Mouse (Mus musculus) liver, adult 2 months (tissue): ENCODE results near the gene Cryzl1. TPM values are rescaled to one million over a fixed set of nuclear protein-coding genes. Genes with fewer than 3 reads are reported as not detected.

Experiments
- DNase-seq: peaks from one replicate; pipeline ENCODE4 v3.0.0-alpha.2; 2011; ENCODE audit warnings: low read depth, low spot score; ENCODE audit errors: extremely low read depth
- H3K27ac ChIP-seq: fragments of 200-500 bp; replicated peaks from 2 replicates; pipeline ENCODE4 v1.5.1; 2012; ENCODE audit warnings: low read depth, mild to moderate bottlenecking, control low read depth, inconsistent platforms, low read length; ENCODE audit not compliant: insufficient read depth
- H3K27me3 ChIP-seq: fragments of 200-500 bp; 2 replicates; pipeline ENCODE4 v1.6.1; 2012; ENCODE audit warnings: mild to moderate bottlenecking, moderate library complexity, low read length, inconsistent platforms; ENCODE audit not compliant: control insufficient read depth, insufficient read depth
- H3K36me3 ChIP-seq: fragments of 200-500 bp; 2 replicates; pipeline ENCODE4 v1.6.1; 2012; ENCODE audit warnings: low read length, inconsistent platforms; ENCODE audit not compliant: control insufficient read depth, insufficient read depth
- H3K4me1 ChIP-seq: fragments of 200-500 bp; 2 replicates; pipeline ENCODE4 v1.6.1; 2011; ENCODE audit warnings: low read length; ENCODE audit not compliant: control insufficient read depth, insufficient read depth
- H3K4me3 ChIP-seq: fragments of 200-500 bp; 2 replicates; pipeline ENCODE4 v1.5.1; 2011; ENCODE audit warnings: low read depth, mild to moderate bottlenecking, control low read depth, low read length, moderate library complexity; ENCODE audit not compliant: insufficient read depth
- H3K79me2 ChIP-seq: fragments of 200-500 bp; 2 replicates; pipeline ENCODE4 v1.6.1; 2012; ENCODE audit warnings: inconsistent platforms, mild to moderate bottlenecking, low read length, moderate library complexity; ENCODE audit not compliant: control insufficient read depth, insufficient read depth
- H3K9ac ChIP-seq: fragments of 200-500 bp; 2 replicates; pipeline ENCODE4 v1.6.1; 2012; ENCODE audit warnings: low read depth, mild to moderate bottlenecking, control low read depth, inconsistent platforms, low read length
- CTCF ChIP-seq: fragments of 200-500 bp; IDR thresholded peaks from 2 replicates; pipeline ENCODE4 v1.5.1; 2011; ENCODE audit warnings: low read depth, low read length, control low read depth
- POLR2A ChIP-seq: fragments of 200-500 bp; IDR thresholded peaks from 2 replicates; pipeline ENCODE4 v1.6.1; 2011; ENCODE audit warnings: low read length, control low read depth; ENCODE audit not compliant: insufficient read depth; ENCODE audit errors: extremely low read depth
- WGBS: fragments of 180-500 bp; shearing (Covaris S2); methylation state at CpG from one replicate; pipeline ENCODE4 v1.1.7; 2018; 5-methylcytosine and 5-hydroxymethylcytosine counted together
- polyA plus RNA-seq: library from polyadenylated mRNA; depleted of rRNA; stranded (reverse); fragments of >200 nt; gene quantifications from 2 replicates; pipeline ENCODE4 v1.2.3, GENCODE M21; 2012
- total RNA-seq: library from RNA; depleted of rRNA; stranded (reverse); fragments of >200 nt; gene quantifications from 2 replicates; pipeline ENCODE4 v1.2.3, GENCODE M21; 2014

The Cryzl1 gene
- total and polyA plus RNA-seq, 2 experiments, result 9.6 to 23.1 TPM

DNA sequence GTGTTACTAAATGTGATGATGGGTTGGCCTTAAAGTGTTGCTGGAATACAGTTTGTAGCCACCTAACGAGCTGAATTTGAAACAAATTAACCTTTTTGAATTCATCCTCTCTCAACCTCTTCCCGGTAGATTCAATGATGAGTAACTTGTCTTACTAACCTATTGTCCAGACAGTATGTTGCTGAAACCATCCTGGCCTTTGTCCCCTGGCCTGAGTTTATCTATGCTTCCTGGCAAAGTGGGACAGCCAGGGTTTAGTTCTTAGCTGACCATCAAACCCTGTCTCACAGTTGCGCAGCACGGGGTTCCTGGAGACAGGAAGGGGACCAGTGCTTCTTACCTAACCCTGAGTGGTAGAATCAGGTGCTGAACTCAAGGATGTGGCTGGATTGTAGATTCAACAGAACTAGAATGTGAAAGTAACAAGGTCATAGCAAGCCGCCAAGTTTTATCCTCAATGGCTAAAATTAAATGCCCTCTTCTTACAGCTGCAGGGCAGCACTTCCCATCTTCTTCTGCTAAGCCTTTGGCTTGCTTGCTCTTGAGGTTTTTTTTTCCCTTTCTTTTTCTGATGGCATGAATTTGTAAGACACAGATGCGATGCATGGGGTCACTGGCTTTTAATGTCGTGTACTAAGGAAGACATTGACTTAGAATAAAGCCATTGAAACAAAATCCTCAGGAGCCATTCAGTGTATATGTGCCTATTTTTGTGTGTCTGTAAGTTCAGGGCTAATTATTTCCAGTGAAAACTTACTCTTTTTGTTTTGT lies 7.5 kb upstream of the Cryzl1 start:
- no peaks in the 10 kb centered on the region for H3K27me3 ChIP-seq

GRCm38 (mm10) chr16:91734771-91735170 lies 6.0 kb upstream of the Cryzl1 start:
- H3K9ac ChIP-seq, result no peak overlapping the region
- H3K79me2 ChIP-seq, result peaks cover 34% of the 10 kb centered on the region
- H3K4me3 ChIP-seq, result no peak overlapping the region
- H3K27ac ChIP-seq, result no peak overlapping the region
- no peaks in the 10 kb centered on the region for H3K27me3 ChIP-seq
- 43% methylated on average over 5 of the region's 5 CpGs for WGBS
- no peak for DNase-seq
- TF ChIP-seq POLR2A, result no peak
- TF ChIP-seq CTCF, result no peak
- peaks cover 20% of the 10 kb centered on the region for H3K4me1 ChIP-seq
- H3K36me3 ChIP-seq, result no peaks in the 10 kb centered on the region

More for the DNA sequence above, 7.5 kb upstream of the Cryzl1 start:
- TF ChIP-seq CTCF (no peak), POLR2A (no peak)
- Histone ChIP-seq H3K4me1 (peaks cover 22% of the 10 kb centered on the region), H3K9ac (no peak overlapping the region), H3K79me2 (peaks cover 38% of the 10 kb centered on the region), H3K4me3 (no peak overlapping the region), H3K36me3 (no peaks in the 10 kb centered on the region), H3K27ac (no peak overlapping the region)
- WGBS, result 30% methylated on average over 7 of the region's 7 CpGs
- peak; percentile 91 for DNase-seq

DNA sequence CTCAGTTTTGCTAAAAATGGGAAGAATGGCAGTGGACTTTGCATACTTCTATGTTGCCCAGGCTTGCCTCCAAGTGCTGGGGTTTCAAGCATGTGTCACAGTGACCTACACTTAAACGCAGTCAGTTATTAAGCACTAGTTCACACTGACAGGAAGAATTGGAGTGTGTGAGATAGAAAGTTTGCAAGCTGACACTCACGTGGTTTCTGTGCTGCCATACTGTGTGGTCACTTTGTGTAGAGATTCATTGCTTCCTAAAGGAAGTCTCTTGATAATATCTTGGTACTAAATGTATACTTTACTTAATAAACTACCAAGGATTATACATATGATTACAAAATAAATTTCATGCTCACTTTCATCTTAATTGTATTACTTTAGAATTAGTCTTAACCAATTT lies 4.0 kb upstream of the Cryzl1 start:
- H3K4me1 ChIP-seq, result peaks cover 20% of the 10 kb centered on the region
- no peak for DNase-seq
- WGBS, result 52% methylated on average over 2 of the region's 2 CpGs

DNA sequence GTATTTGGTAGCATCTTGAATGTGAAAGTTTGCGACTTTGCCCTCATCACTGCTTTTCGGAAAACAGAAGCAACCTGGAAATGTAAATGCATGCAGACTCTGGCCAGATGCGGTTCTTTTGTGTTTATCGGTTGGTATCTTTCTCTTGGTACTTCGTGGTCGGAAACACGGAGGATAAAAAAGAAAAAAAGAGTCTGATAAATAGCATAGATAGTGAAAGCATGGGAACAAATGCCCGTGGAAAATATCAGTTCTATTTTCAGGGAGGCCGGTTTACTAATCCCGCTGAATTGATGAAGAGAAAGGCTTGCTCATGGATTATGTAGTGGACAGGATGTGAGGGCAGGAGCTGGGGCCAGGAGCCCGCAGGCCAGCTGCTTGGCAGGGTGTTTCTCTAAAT lies 1.7 kb upstream of the Cryzl1 start:
- Histone ChIP-seq H3K9ac (peak overlapping the region; percentile 97), H3K79me2 (peaks cover 37% of the 10 kb centered on the region), H3K4me1 (peaks cover 15% of the 10 kb centered on the region), H3K36me3 (no peaks in the 10 kb centered on the region), H3K27ac (peak overlapping the region; percentile 19; the same call in 1 of the 2 replicates), H3K4me3 (peak overlapping the region; percentile 93), H3K27me3 (no peaks in the 10 kb centered on the region)
- TF ChIP-seq POLR2A (no peak), CTCF (no peak)
- WGBS, result 2% methylated on average over 11 of the region's 11 CpGs
- DNase-seq, result peak; percentile 44

More for the DNA sequence above, 4.0 kb upstream of the Cryzl1 start:
- no peak overlapping the region for H3K4me3 ChIP-seq
- no peaks in the 10 kb centered on the region for H3K36me3 ChIP-seq
- TF ChIP-seq POLR2A (no peak), CTCF (no peak)
- no peak overlapping the region for H3K9ac ChIP-seq
- no peaks in the 10 kb centered on the region for H3K27me3 ChIP-seq
- no peak overlapping the region for H3K27ac ChIP-seq
- peaks cover 35% of the 10 kb centered on the region for H3K79me2 ChIP-seq

GRCm38 (mm10) chr16:91729821-91730441 lies 1.2 kb upstream of the Cryzl1 start:
- Histone ChIP-seq H3K79me2 (peaks cover 35% of the 10 kb centered on the region), H3K36me3 (no peaks in the 10 kb centered on the region), H3K4me3 (peak overlapping the region; percentile 93), H3K4me1 (peaks cover 11% of the 10 kb centered on the region), H3K9ac (peak overlapping the region; percentile 97), H3K27me3 (no peaks in the 10 kb centered on the region), H3K27ac (peak overlapping the region; percentile 19)
- TF ChIP-seq POLR2A (no peak), CTCF (no peak)
- WGBS, result under 1% methylated on average over 41 of the region's 44 CpGs
- no peak for DNase-seq

GRCm38 (mm10) chr16:91729066-91729482 lies 299 bp upstream of the Cryzl1 start, which contains the start of gene Itsn1:
TSS of gene Itsn1 (plus strand) at chr16:91729281.
- TF ChIP-seq CTCF (no peak), POLR2A (peak; percentile 96)
- Histone ChIP-seq H3K4me1 (peaks cover 11% of the 10 kb centered on the region), H3K27ac (peak within 1 kb of the TSS; percentile 75), H3K4me3 (peak within 1 kb of the TSS; percentile 93), H3K9ac (peak within 1 kb of the TSS; percentile 97), H3K27me3 (no peaks in the 10 kb centered on the region), H3K79me2 (peaks cover 27% of the 10 kb centered on the region), H3K36me3 (no peaks in the 10 kb centered on the region)
- peak; percentile 98 for DNase-seq
- under 1% methylated on average over 33 of the region's 33 CpGs for WGBS
